Mouse (Mus musculus): ENCODE results near the gene Ttll3. TPM values are rescaled to one million over a fixed set of nuclear protein-coding genes. Genes with fewer than 3 reads are reported as not detected.

Gene Ttll3
- total RNA-seq, 2 experiments from 2014 or later = 9.3 to 14.2 TPM

- intact Hi-C loops (cut with DNase I) = loop anchor here (5.0 kb wide), 1 partner anchor 35 kb away; the partner anchor contains the start of gene Camk1
- DNase-seq (ENCODE audit: low spot score in 2 of 2) = no peak
Measured at GRCm38 (mm10) chr6:113377172-113377495, 11.9 kb upstream of the Ttll3 start.

- intact Hi-C loops (cut with DNase I) = loop anchor here (2.0 to 5.0 kb wide), 2 partner anchors 35 to 51 kb away; partner anchors contain the start of genes Camk1 and Ogg1
- DNase-seq (ENCODE audit: low spot score in 2 of 2) = peak; percentile 91 to 92
Measured at GRCm38 (mm10) chr6:113377496-113378385, 11.3 kb upstream of the Ttll3 start, which contains the start of the genes Tada3 and Arpc4. Tada3 (minus strand) TSS chr6:113377883. Arpc4 (plus strand) TSS chr6:113378115.

GRCm38 (mm10) chr6:113379246-113379645, 9.8 kb upstream of the Ttll3 start:
- intact Hi-C loops (cut with DNase I) = loop anchor here (2.0 to 5.0 kb wide), 2 partner anchors 37 to 52 kb away; partner anchors contain the start of genes Camk1 and Ogg1
- DNase-seq (ENCODE audit: low spot score in 2 of 2) = no peak

- no peak for DNase-seq (ENCODE audit: low spot score in 2 of 2)
- intact Hi-C loops (cut with DNase I) = no loop called here
Measured at GRCm38 (mm10) chr6:113380480-113380879, 8.6 kb upstream of the Ttll3 start.

GRCm38 (mm10) chr6:113384351-113384927, 4.6 kb upstream of the Ttll3 start:
- no peak for DNase-seq (ENCODE audit: low spot score in 2 of 2)
- intact Hi-C loops (cut with DNase I) = no loop called here

DNA sequence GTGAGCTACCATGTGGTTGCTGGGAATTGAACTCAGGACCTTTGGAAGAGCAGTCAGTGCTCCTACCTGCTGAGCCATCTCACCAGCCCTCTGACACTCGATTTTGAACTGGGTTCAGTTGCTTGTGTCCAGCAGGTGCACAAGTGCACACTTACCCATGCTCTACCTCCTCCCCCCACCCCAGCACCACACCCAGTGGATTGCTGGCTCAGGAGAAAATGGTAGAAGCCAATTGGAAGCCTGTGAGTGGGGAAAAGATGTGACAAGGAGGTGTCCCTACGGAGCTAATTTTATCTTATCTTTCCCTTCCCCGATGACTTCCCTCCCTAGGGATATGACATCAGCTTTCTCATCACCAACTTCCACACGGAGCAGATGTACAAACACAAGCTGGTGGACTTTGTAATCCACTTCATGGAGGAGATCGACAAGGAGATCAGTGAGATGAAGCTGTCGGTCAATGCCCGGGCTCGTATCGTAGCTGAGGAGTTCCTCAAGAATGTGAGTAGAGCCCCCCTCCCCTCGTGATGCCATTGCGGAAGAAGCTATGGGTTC, 3.8 kb upstream of the Ttll3 start:
- no peak for DNase-seq (ENCODE audit: low spot score in 2 of 2)
- intact Hi-C loops (cut with DNase I) = no loop called here

DNA sequence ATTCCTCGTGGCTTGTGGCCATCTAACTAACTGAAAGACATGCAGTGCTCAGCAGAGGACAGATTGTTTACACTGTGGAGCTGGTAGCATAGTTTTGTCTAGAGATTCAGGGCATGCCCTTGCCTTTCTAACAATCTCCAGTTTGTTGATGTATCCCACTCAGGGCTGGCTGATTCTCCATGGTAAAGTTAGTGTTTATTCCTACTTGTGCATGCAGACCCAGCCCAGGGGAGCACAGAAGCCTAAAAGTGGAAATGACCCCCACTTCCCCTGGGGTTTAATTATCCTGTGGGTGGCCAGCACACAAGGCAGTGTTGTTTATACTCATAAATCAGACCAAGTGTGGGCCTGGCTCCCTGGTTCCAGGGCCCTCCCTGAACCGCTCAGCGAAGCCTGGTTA, 3.0 kb upstream of the Ttll3 start:
- no peak for DNase-seq (ENCODE audit: low spot score in 2 of 2)
- intact Hi-C loops (cut with DNase I) = no loop called here

- DNase-seq (ENCODE audit: low spot score in 2 of 2) = no peak
- intact Hi-C loops (cut with DNase I) = no loop called here
Measured at GRCm38 (mm10) chr6:113390715-113391114, 1.7 kb downstream of the Ttll3 start.

GRCm38 (mm10) chr6:113392015-113392386, 2.9 kb downstream of the Ttll3 start:
- intact Hi-C loops (cut with DNase I) = no loop called here
- DNase-seq (ENCODE audit: low spot score in 2 of 2) = no peak

GRCm38 (mm10) chr6:113392387-113393071, 3.5 kb downstream of the Ttll3 start:
- DNase-seq (ENCODE audit: low spot score in 2 of 2) = peak; percentile 48 to 58
- intact Hi-C loops (cut with DNase I) = no loop called here

- no peak for DNase-seq (ENCODE audit: low spot score in 2 of 2)
- intact Hi-C loops (cut with DNase I) = no loop called here
Measured at GRCm38 (mm10) chr6:113393951-113394350, 4.9 kb downstream of the Ttll3 start.

GRCm38 (mm10) chr6:113394811-113395210, 5.8 kb downstream of the Ttll3 start:
- DNase-seq (ENCODE audit: low spot score in 2 of 2) = no peak
- intact Hi-C loops (cut with DNase I) = no loop called here

- DNase-seq (ENCODE audit: low spot score in 2 of 2) = no peak
- intact Hi-C loops (cut with DNase I) = no loop called here
Measured at GRCm38 (mm10) chr6:113395501-113395900, 6.4 kb downstream of the Ttll3 start.

- intact Hi-C loops (cut with DNase I) = no loop called here
Measured at GRCm38 (mm10) chr6:113396270-113397030, 7.4 kb downstream of the Ttll3 start.

DNA sequence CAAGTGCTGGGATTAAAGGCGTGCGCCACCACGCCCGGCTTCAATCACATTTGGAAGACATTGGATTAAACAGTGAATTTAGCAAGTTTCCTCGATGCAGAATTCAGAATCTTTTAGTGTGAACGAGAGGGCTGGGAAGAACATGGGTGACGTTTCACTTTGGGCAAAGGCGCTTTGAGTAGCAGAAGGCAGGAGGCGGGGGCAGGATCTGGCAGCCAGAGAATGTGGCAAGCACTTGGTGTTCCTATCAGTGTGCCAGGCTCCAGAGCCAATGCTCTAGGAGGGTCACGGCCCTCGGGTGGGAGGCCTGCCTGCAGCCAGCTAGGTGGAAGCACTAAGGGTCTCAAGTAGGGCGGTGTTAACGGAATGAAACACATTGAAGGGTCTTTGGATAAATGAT, 13.0 kb downstream of the Ttll3 start:
- intact Hi-C loops (cut with DNase I) = no loop called here
- DNase-seq (ENCODE audit: low spot score in 2 of 2) = peak in 1 of 2 experiments; percentile 43

More at GRCm38 (mm10) chr6:113396270-113397030, 7.4 kb downstream of the Ttll3 start:
- DNase-seq (ENCODE audit: low spot score in 2 of 2) = no peak

DNA sequence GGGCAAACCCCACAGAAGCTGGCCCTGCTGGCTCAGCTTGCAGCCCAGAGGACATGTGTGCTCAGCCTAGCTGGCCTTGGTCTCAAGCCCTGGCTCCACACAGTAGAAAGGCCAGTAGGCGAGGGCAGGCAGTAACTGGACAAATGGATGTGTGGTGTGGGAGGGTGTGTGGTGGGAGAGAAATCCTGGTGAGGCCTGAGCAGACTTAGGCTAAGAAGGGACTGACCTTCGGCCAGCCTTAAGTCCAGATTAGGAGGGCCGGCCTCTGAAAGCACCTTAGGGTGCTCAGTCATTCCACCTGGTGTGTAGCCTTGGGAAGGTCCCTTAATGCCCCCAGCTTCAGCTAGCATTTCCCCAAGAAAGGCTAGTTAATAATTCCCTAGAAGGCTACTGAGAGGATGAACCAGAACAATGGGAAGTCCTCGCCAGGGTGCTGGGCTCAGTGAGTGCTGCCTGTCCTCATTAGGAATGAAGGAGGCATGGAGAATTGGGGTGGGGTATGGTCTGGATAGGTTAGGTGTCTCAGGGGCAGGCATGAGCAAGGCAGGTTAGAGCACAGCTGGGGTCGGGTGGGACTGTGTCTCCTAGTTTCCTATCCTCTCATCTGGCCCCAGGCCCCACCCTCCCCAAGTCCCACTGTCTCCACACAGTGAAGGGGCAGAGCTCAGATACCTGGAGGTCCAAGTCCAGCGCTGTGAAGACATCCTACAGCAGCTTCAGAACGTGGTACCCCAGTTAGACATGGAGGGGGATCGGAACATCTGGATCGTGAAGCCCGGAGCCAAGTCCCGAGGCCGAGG, 15.8 kb downstream of the Ttll3 start:
- no peak for DNase-seq (ENCODE audit: low spot score in 2 of 2)
- intact Hi-C loops (cut with DNase I) = no loop called here

DNA sequence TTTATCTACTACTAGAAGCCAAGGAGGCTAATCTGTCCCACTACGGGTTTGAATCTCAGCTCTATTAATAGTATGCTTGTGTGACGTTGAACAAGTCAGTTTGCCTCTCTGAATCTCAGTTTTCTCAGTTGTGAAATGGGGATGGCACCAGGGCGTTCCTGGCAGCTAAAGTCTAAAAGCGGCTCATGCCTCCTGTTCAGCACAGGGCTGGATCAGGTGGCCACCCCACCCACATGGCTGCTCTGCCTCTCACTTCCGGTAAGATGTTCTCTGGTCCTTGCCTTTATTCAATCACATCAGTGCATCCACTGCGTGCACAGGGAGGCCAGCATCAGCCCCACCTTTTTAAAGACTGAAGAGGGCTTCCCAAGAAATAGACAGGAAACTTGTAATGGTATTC, 16.4 kb downstream of the Ttll3 start:
- intact Hi-C loops (cut with DNase I) = no loop called here
- peak; percentile 62 to 73 for DNase-seq (ENCODE audit: low spot score in 2 of 2)

- intact Hi-C loops (cut with DNase I) = no loop called here
- DNase-seq (ENCODE audit: low spot score in 2 of 2) = no peak
Measured at GRCm38 (mm10) chr6:113406683-113407082, 17.6 kb downstream of the Ttll3 start.

GRCm38 (mm10) chr6:113410001-113410400, 20.9 kb downstream of the Ttll3 start:
- intact Hi-C loops (cut with DNase I) = no loop called here
- DNase-seq (ENCODE audit: low spot score in 2 of 2) = no peak
